Mouse (Mus musculus) mesoderm, embryonic 11.5 days (tissue): Measurements from ENCODE around the gene Hectd1.

Source experiments
- DNase-seq: peaks from one replicate; pipeline ENCODE4 v3.0.0-alpha.2; 2012; ENCODE audit warnings: low read depth, low spot score

Gene Hectd1

GRCm38 (mm10) chr12:51703859-51704258 is 125.5 kb downstream of the Hectd1 start:
- DNase-seq: peak; percentile 43

DNA sequence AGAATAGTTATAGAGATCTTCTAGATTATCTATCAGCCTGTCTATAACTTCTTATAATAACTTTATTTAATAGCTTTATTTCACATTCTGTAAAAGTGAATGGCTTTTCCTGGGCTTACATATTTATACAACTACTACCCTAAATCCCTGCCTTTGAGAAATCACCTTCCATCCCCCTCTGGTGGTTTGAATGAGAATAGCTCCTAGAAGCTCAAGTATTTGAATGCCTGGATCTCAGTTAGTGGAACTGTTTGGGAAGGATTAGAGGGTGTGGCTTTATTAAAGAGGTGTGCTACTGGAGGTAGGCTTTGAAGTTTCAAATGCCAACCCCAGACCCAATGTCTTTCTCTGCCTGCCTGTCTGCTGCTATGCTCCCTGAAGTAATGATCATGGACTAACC is 127.6 kb downstream of the Hectd1 start:
- no peak for DNase-seq

DNA sequence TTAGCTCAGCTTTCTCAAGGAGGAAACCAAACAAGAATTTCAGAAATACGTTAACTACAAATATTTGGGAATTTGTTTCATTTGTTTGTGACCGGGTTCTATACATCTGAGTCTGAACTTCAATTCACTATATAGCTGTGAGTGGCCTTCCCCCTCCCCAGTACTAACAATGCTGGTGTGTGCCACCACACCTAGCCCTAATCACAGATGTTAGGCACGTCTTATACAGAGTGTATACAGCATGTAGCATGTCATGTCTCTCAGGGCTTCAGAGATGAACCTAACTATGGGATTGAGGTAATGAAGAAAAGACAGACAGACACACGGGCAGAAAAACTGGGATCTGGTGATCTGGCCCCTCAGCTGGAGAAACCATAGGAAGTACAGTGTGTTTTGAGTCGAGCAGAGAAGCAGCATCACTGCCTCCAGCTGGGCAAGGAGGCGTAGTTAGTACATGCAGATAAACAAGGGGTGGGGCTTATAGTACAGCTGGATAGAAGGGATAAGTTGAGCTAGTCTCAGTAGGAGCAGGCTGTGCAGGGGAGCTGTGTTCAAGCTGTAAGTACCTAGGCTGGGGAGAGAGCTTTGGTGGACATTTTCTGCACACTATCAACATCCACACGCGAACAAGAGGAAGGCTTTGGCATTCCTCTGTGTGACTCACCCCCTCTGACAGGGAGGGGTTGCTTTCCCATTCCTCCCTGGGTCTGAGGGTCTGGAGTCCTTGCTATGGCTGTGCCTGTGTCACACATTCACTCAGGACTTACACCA is 129.5 kb downstream of the Hectd1 start:
- DNase-seq: no peak

DNA sequence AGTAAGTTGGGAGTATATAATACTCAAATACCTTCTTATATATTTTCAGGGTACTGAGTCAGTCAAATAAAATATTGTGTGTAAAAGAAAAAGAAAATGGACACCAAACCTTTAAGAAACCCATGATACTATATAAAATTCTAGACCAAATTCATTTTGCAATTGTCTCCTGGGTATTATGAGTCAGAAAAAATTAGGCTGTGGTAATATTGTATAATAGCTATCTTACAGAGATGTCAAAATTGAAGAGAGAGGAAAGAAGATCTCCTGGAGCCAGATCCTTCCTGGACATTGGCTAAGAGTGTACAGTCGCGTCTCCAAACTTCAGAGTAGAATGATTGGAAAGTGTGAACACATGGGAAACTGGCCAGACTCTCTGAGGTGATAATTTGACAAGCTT is 133.2 kb downstream of the Hectd1 start:
- no peak for DNase-seq

GRCm38 (mm10) chr12:51694966-51695365 is 134.4 kb downstream of the Hectd1 start:
- no peak for DNase-seq

DNA sequence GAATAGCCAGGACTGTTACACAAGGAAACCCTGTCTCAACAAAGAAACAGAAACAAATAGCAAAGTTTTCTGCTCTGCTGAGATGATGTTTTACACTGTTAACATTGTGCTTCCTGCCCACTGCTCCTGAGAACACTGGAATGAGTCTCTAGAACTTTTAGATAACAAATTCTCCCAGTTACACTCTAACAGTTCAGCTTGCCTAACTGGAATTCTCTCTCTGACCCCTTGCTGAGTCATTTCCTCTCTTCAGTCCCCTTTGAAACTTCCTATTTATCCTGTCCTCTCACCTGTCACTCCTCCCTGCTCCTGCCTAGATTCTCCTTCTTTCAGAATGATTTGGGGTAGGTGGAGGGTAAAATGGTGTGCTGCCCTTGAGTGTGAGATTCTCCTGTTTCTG is 135.2 kb downstream of the Hectd1 start:
- no peak for DNase-seq
